Mouse (Mus musculus): ENCODE data around the gene Pmel.
A peak's percentile ranks its signal among the peaks of the same experiment; 100 is the strongest.

Pmel gene

GRCm38 (mm10) chr10:128703895-128704294 lies at the start of gene Pmel:
Gene Pmel (plus strand): TSS chr10:128704195.
- peak in 1 of 2 experiments; percentile 32 for DNase-seq (ENCODE audit: low spot score in 2 of 2)

DNA sequence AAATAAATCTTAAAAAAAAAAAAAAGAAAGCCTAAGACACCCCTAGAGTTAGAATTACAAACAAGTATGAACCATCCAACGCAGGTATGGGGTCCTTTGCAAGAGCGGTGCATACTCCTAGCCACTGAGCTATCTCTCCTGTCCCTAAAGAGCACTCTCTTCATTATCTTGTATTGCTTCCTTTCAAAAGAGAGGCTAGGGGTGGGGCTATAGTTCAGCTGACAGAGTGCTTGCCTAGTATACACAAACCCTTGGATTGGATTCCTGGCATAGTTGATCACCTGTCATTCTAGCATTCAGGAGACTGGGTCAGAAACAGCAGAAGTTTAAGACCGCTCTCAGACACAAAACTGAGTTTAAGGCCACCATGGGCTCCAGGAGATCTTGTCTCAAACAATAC lies 48.7 kb upstream of the Pmel start:
- DNase-seq (ENCODE audit: low spot score in 2 of 2), result no peak

- DNase-seq (ENCODE audit: low spot score in 2 of 2), result no peak
Measured at GRCm38 (mm10) chr10:128656731-128657130, 47.3 kb upstream of the Pmel start.

- no peak for DNase-seq (ENCODE audit: low spot score in 2 of 2)
Measured at GRCm38 (mm10) chr10:128657844-128658243, 46.2 kb upstream of the Pmel start.

- no peak for DNase-seq (ENCODE audit: low spot score in 2 of 2)
Measured at GRCm38 (mm10) chr10:128659490-128659889, 44.5 kb upstream of the Pmel start.

DNA sequence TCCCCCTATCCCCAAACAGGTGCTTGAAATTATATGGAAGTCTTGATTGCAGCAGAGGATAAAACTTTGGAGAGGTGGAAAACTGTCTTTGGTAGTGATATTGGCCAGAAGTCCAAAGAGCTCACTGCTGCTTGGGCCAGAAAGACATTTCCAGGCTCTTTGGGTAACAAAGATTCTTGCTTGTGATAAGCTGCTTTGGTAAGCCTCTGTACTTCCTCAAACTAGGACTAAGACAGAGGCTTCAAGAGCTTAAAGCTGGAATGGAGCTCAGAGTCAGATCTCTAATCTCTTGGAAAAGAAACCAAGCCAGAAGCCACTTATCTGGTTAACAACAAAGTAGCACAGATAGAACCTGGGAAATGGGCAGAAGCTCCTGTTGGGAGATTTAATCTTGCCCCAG lies 41.5 kb upstream of the Pmel start:
- DNase-seq (ENCODE audit: low spot score in 2 of 2), result no peak

DNA sequence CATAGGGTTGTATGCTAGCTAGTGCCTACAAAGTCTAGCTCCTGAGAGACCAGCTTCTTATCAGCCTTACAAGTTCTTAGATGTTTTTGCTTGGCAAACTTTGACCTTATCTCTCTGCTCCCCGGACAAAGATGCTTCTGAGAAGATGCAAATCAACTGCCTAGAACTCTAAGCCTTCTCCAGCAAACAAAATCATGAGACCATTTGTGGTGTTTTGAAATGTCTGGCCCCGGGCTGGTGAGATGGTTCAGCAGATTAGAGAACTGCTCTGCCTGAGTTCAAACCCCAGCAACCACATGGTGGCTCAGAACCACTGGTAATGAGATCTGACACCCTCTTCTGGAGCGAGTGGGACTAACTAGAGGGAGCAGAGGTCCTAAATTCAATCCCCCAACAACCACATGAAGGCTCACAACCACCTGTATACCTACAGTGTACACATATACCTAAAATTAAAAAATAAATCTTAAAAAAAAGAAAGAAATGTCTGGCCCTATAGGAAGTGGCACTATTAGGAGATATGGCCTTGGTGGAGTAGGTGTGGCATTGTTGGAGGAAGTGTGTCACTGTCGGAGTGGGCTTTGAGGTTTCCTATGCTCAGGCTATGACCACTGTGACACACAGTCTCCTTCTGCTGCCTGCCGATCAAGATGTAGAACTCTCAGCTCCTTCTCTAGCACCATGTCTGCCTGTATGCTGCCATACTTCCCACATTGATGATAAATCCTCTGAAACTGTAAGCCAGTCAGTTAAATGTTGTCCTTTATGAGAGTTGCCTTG lies 40.4 kb upstream of the Pmel start:
- DNase-seq (ENCODE audit: low spot score in 2 of 2), result no peak

- peak in 1 of 2 experiments; percentile 30 for DNase-seq (ENCODE audit: low spot score in 2 of 2)
Measured at GRCm38 (mm10) chr10:128664808-128665207, 39.2 kb upstream of the Pmel start.

GRCm38 (mm10) chr10:128665307-128665706 lies 38.7 kb upstream of the Pmel start:
- no peak for DNase-seq (ENCODE audit: low spot score in 2 of 2)

GRCm38 (mm10) chr10:128665806-128666205 lies 38.2 kb upstream of the Pmel start:
- no peak for DNase-seq (ENCODE audit: low spot score in 2 of 2)

DNA sequence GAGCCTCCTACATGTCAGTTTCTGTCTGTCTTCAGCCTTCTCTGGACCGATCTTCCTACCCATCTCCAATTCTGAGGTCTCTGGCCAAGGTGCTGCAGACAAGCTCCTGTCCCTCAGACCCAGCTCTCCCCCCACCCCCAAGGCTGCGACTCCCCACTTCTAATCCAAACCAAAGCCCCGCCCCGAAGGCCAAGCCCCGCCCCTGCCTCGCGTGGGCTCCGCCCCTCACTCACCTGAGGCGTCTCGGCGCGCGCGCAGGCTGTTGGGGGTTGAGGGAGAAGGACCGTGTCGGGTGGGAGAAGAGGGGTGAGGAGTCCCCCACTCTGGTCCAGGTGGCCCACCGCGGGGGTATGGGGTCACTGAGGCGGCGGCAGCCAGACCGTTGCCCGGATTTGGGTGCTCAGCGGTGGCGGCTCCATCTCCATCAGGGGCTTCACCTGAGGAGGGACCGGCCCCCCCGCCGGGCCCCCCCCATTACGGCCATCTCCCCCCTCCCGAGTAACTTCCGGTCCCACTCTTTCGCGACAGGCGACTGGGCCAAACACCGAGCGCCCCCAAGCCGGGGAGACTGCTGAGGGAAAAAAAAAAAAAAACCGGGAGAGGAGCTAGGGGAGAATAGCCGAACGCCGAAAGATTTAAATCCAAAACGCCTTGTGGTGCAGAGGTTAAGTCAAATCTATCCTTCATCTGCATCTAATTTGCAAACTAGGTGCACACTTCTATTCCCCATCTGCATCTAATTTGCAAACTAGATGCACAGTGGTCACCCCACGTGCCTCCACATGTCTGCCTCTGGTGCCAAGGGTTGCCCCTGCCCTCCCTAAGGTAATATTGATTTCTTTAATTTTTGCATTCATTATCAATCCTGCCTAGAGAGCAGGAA lies 35.0 kb upstream of the Pmel start:
- peak; percentile 64 to 76 for DNase-seq (ENCODE audit: low spot score in 2 of 2)

GRCm38 (mm10) chr10:128671148-128671547 lies 32.8 kb upstream of the Pmel start:
- DNase-seq (ENCODE audit: low spot score in 2 of 2), result no peak

DNA sequence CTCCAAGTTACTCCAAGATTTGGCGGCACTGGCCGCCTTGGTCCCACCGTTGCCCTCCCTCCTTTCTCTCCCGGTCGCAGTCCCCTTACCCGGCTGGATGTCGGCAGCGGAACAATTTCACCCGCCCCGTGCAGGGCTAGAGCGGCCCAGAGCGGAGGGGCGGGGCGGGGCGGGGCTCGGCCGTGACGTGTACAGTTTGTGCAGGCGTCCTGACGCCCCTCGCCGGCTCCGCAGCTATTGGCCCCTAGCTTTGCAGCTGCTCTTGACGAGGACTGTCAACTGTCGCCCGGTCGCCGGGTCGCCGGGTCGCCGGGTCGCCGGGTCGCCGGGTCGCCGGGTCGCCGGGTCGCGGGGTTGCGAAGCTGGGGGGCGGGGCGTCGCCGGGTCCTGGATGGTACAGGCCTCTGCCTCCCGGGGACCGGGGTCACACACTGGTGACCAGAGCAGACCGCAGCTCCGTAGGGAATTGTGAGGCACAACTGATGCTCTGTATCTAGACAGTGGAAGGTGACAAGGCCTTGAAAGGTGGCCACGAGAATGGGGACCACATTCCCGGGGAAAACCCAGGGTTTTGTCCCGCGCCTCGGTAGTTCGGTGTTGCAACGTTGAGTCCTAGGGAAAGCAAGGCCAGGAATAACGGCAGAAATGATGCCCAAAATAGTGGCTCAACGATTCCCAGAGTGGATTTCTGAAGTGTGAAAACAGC lies 30.1 kb upstream of the Pmel start, which contains the start of gene Suox:
TSS of gene Suox (minus strand) at position 311 of the 706 bp plus-strand sequence.
- peak; percentile 82 to 85 for DNase-seq (ENCODE audit: low spot score in 2 of 2)

GRCm38 (mm10) chr10:128674469-128675008 lies 29.5 kb upstream of the Pmel start:
- peak in 1 of 2 experiments; percentile 41 for DNase-seq (ENCODE audit: low spot score in 2 of 2)

DNA sequence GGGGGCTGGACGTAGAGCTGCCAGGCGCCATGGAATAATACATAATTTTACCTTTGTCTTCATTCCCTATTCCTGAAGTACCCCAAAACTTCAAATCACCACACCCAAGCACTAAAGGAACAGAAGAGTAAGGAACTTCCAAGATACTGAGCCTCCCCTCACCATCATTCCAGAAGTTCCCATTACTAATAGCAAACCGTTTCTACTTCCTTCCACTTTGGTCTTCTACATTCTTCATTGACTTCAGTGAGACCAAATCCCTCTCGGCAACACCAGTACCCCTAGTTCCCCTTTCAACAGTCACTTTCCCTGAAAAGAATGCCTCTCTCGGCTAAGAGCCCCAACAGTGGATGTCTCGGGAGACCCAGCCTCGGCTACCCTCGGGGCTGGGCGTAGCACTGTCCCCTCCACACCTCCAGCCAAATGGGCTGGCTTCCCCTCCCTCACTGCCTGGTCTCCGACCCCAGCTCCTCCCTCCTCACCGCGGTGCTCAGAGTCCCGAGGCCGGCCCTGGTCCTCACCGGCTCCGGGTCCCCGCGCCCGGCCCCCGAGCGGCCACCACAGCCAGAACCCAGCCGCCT lies 8.5 kb upstream of the Pmel start:
- DNase-seq (ENCODE audit: low spot score in 2 of 2), result no peak

DNA sequence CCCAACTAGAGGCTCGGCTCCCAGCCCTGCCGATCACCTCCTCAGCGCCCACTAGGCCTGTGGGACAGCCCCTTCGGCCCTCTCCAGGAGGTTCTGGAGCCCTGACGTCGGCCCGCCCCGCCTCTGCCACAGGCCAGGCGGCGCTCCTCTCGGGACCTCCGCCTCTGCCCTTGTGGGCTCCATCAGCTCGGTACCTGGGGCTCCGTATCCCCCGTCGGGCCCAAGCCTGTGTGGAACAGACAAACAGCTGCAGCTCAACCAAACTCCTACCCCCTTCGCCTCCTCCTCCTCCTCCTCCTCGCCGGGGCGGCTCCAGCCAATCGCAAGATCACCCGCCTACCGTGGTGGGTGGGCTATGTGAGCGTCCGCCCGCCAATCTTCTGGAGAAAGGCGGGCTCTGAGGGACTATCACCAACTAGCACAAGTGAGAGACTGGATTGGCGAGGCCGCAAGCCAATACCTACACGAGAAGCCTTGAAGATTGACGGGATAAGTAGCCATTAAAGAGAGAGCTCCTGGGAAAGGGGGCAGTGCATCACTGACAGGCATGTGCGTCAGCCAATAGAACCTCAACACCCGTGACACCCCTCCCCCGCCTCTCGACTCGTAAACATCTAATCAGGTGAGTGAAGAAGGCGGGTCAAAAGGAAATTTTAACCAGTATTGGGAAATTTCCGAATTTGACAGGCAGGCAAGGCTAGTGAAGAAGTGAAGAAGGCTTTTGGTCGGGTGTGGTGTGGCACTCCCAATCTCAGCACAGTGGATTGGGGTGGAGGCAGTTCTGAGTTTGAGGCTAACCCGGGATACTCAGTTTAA lies 7.8 kb upstream of the Pmel start, which contains the start of gene Rab5b:
TSS of gene Rab5b (minus strand) at position 273 of the 816 bp plus-strand sequence.
- DNase-seq (ENCODE audit: low spot score in 2 of 2), result peak; percentile 96 to 97

DNA sequence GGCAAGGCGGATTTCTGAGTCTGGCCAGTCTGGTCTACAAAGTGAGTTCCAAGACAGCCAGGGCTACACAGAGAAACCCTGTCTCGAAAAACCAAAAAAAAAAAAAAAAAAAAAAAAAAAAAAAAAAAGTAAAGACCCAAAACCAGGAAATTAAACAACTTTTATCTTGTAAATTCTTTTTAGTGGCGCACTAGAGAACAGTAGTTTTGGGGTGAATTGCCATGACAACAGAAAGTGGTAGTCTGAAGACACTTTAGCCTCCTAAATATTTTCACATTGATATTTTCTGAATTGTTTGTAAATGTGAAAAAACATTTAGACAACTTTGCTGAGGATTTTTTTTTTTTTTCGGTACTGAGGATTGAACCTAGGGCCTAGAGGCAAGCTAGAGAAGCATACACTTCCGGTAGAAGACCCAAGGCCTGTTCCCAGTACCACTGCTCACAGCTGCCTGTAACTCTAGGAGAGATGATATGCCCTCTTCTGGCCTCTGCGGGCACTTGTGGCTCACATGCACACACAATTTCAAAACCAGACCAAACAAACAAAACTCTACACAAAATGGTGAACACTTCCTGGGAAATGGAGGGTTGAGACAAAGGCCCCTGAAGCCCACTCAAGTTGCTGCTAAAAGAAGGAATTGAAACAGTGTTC lies 6.8 kb upstream of the Pmel start:
- DNase-seq (ENCODE audit: low spot score in 2 of 2), result no peak

GRCm38 (mm10) chr10:128699006-128699405 lies 5.0 kb upstream of the Pmel start:
- DNase-seq (ENCODE audit: low spot score in 2 of 2), result no peak

- no peak for DNase-seq (ENCODE audit: low spot score in 2 of 2)
Measured at GRCm38 (mm10) chr10:128699611-128700010, 4.4 kb upstream of the Pmel start.

DNA sequence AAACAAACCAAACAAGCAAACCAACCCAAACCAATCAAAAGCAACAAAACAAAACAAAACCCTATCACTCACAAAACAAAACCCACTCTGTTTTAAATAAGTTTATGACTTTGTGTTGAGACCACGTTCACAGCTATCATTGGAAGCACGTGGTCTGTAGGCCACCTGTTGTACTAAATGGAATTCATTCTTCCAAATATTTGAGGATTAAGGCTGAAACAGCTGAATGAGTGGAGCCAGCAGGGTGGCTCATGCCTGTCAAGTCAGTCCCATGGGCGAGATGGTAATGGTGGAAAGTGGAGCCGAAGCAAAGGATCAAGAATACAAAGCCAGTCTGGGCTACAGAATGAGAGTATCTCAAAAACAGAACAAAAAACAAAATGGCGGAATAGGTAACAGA lies 3.3 kb upstream of the Pmel start:
- DNase-seq (ENCODE audit: low spot score in 2 of 2), result no peak

Data from spleen, postnatal 10 days (tissue).